Mouse (Mus musculus): ENCODE data around the gene Anxa11. TPM values are rescaled to one million over a fixed set of nuclear protein-coding genes. Genes with fewer than 3 reads are reported as not detected.
A peak's percentile ranks its signal among the peaks of the same experiment; 100 is the strongest.

Gene Anxa11
- total RNA-seq (2014; rRNA removed): 11.7 and 14.5 TPM in 2 replicates
- 30.5 and 33.6 TPM in 2 replicates for polyA plus RNA-seq (2012; rRNA removed)

- TF ChIP-seq CTCF (IDR thresholded peaks at IDR 0.05; ENCODE audit: low read depth, low read length): no peak
- TF ChIP-seq POLR2A (IDR thresholded peaks at IDR 0.05; ENCODE audit: extremely low read depth, insufficient read depth, low read length): peak; percentile 59
- Histone ChIP-seq H3K27ac (replicated peaks; ENCODE audit: insufficient read depth, low read depth, low read length) (peak within 1 kb of the TSS; percentile 90), H3K4me3 (ENCODE audit: insufficient read depth, low read depth, low read length) (peak within 1 kb of the TSS; percentile 94), H3K36me3 (ENCODE audit: control insufficient read depth, insufficient read depth, low read length) (no peaks in the 10 kb centered on the region), H3K9ac (ENCODE audit: low read depth, low read length) (peak within 1 kb of the TSS; percentile 93), H3K79me2 (ENCODE audit: control insufficient read depth, insufficient read depth, low read length) (peaks cover 31% of the 10 kb centered on the region), H3K27me3 (ENCODE audit: control insufficient read depth, insufficient read depth, low read length) (no peaks in the 10 kb centered on the region), H3K4me1 (ENCODE audit: control insufficient read depth, insufficient read depth, low read length) (peaks cover 10% of the 10 kb centered on the region)
- under 1% methylated on average over 54 of the region's 54 CpGs for WGBS
- DNase-seq (ENCODE audit: extremely low read depth, low read depth, low spot score): peak; percentile 74
These were observed at the start of gene Anxa11 for GRCm38 (mm10) chr14:25841991-25842687. Gene Anxa11, plus strand, starts transcription at chr14:25842156.

- 97% methylated on average over 2 of the region's 2 CpGs for WGBS
- H3K79me2 ChIP-seq (ENCODE audit: control insufficient read depth, insufficient read depth, low read length): no peaks in the 10 kb centered on the region
- no peaks in the 10 kb centered on the region for H3K36me3 ChIP-seq (ENCODE audit: control insufficient read depth, insufficient read depth, low read length)
- peak overlapping the region; percentile 84 for H3K27ac ChIP-seq (replicated peaks; ENCODE audit: insufficient read depth, low read depth, low read length)
- H3K9ac ChIP-seq (ENCODE audit: low read depth, low read length): no peak overlapping the region
- H3K4me3 ChIP-seq (ENCODE audit: insufficient read depth, low read depth, low read length): no peak overlapping the region
- no peak for TF ChIP-seq POLR2A (IDR thresholded peaks at IDR 0.05; ENCODE audit: extremely low read depth, insufficient read depth, low read length)
- TF ChIP-seq CTCF (IDR thresholded peaks at IDR 0.05; ENCODE audit: low read depth, low read length): no peak
- no peaks in the 10 kb centered on the region for H3K27me3 ChIP-seq (ENCODE audit: control insufficient read depth, insufficient read depth, low read length)
- DNase-seq (ENCODE audit: extremely low read depth, low read depth, low spot score): no peak
- peaks cover 17% of the 10 kb centered on the region for H3K4me1 ChIP-seq (ENCODE audit: control insufficient read depth, insufficient read depth, low read length)
These were observed 47.6 kb upstream of the Anxa11 start for GRCm38 (mm10) chr14:25794331-25794730.

- no peak for DNase-seq (ENCODE audit: extremely low read depth, low read depth, low spot score)
- H3K36me3 ChIP-seq (ENCODE audit: control insufficient read depth, insufficient read depth, low read length): no peaks in the 10 kb centered on the region
- H3K9ac ChIP-seq (ENCODE audit: low read depth, low read length): peak overlapping the region; percentile 52; the same call in 1 of the 2 replicates
- 22% methylated on average over 6 of the region's 6 CpGs for WGBS
- peak overlapping the region; percentile 32 for H3K4me3 ChIP-seq (ENCODE audit: insufficient read depth, low read depth, low read length)
- no peaks in the 10 kb centered on the region for H3K27me3 ChIP-seq (ENCODE audit: control insufficient read depth, insufficient read depth, low read length)
- H3K4me1 ChIP-seq (ENCODE audit: control insufficient read depth, insufficient read depth, low read length): peaks cover 14% of the 10 kb centered on the region
- peak overlapping the region; percentile 91 for H3K27ac ChIP-seq (replicated peaks; ENCODE audit: insufficient read depth, low read depth, low read length)
- TF ChIP-seq POLR2A (IDR thresholded peaks at IDR 0.05; ENCODE audit: extremely low read depth, insufficient read depth, low read length): no peak
- no peak for TF ChIP-seq CTCF (IDR thresholded peaks at IDR 0.05; ENCODE audit: low read depth, low read length)
- H3K79me2 ChIP-seq (ENCODE audit: control insufficient read depth, insufficient read depth, low read length): no peaks in the 10 kb centered on the region
These were observed 46.9 kb upstream of the Anxa11 start for GRCm38 (mm10) chr14:25795067-25795466.

- H3K4me3 ChIP-seq (ENCODE audit: insufficient read depth, low read depth, low read length): peak overlapping the region; percentile 42
- peak overlapping the region; percentile 38; the same call in 1 of the 2 replicates for H3K9ac ChIP-seq (ENCODE audit: low read depth, low read length)
- 24% methylated on average over 10 of the region's 10 CpGs for WGBS
- peak overlapping the region; percentile 82 for H3K27ac ChIP-seq (replicated peaks; ENCODE audit: insufficient read depth, low read depth, low read length)
- peaks cover 11% of the 10 kb centered on the region for H3K4me1 ChIP-seq (ENCODE audit: control insufficient read depth, insufficient read depth, low read length)
- no peaks in the 10 kb centered on the region for H3K36me3 ChIP-seq (ENCODE audit: control insufficient read depth, insufficient read depth, low read length)
- DNase-seq (ENCODE audit: extremely low read depth, low read depth, low spot score): peak; percentile 79
- TF ChIP-seq POLR2A (IDR thresholded peaks at IDR 0.05; ENCODE audit: extremely low read depth, insufficient read depth, low read length) (0 out of 2 replicates have a peak, but pooled peaks have one; percentile 13), CTCF (IDR thresholded peaks at IDR 0.05; ENCODE audit: low read depth, low read length) (no peak)
- H3K79me2 ChIP-seq (ENCODE audit: control insufficient read depth, insufficient read depth, low read length): no peaks in the 10 kb centered on the region
- H3K27me3 ChIP-seq (ENCODE audit: control insufficient read depth, insufficient read depth, low read length): no peaks in the 10 kb centered on the region
These were observed 46.3 kb upstream of the Anxa11 start for GRCm38 (mm10) chr14:25795561-25796174.

- Histone ChIP-seq H3K27me3 (ENCODE audit: control insufficient read depth, insufficient read depth, low read length) (no peaks in the 10 kb centered on the region), H3K27ac (replicated peaks; ENCODE audit: insufficient read depth, low read depth, low read length) (no peak overlapping the region), H3K79me2 (ENCODE audit: control insufficient read depth, insufficient read depth, low read length) (no peaks in the 10 kb centered on the region), H3K4me3 (ENCODE audit: insufficient read depth, low read depth, low read length) (no peak overlapping the region), H3K4me1 (ENCODE audit: control insufficient read depth, insufficient read depth, low read length) (peaks cover 6% of the 10 kb centered on the region), H3K9ac (ENCODE audit: low read depth, low read length) (no peak overlapping the region), H3K36me3 (ENCODE audit: control insufficient read depth, insufficient read depth, low read length) (no peaks in the 10 kb centered on the region)
- DNase-seq (ENCODE audit: extremely low read depth, low read depth, low spot score): no peak
- 91% methylated on average over 7 of the region's 7 CpGs for whole genome bisulfite sequencing
- TF ChIP-seq CTCF (IDR thresholded peaks at IDR 0.05; ENCODE audit: low read depth, low read length): no peak
- no peak for TF ChIP-seq POLR2A (IDR thresholded peaks at IDR 0.05; ENCODE audit: extremely low read depth, insufficient read depth, low read length)
These were observed 45.3 kb upstream of the Anxa11 start for GRCm38 (mm10) chr14:25796619-25797018.

Measured in liver, adult 2 months (tissue).